Mouse (Mus musculus): ENCODE data around the gene Ep300. TPM values are rescaled to one million over a fixed set of nuclear protein-coding genes. Genes with fewer than 3 reads are reported as not detected.
"Not testable (repeated sequence)": the region's sequence is repeated elsewhere in the genome, so short reads cannot be mapped to it uniquely, and the experiment has no call there.

Ep300 gene
- total RNA-seq, 4 experiments from 2014 or later, result 40.2 to 48.8 (median 46.7) TPM

GRCm38 (mm10) chr15:81700601-81701000 is 115.5 kb downstream of the Ep300 start:
- no peak for DNase-seq (ENCODE audit: low spot score)

- not testable (repeated sequence) for DNase-seq (ENCODE audit: low spot score)
These were observed 116.2 kb downstream of the Ep300 start for GRCm38 (mm10) chr15:81701350-81701749.

Small RNA genes within 50 kb of the gene (microRNA-seq; reads per million reads assigned to microRNA genes)
- gene Gm23880, result not detected

Other genes with a start within 250 kb of the Ep300 start
- gene Slc25a17, start 224.5 kb upstream of the Ep300 start, total RNA-seq (2022), result 10 to 100 TPM; 11.7 to 13.5 (median 12.8) TPM
- gene St13, start 185.3 kb upstream of the Ep300 start, total RNA-seq (2022), result 100 to 1,000 TPM; 102 to 114 (median 104) TPM
- gene Xpnpep3, start 185.2 kb upstream of the Ep300 start, total RNA-seq (2022), result 10 to 100 TPM; 10.6 to 13.1 (median 12.0) TPM
- not detected for gene Dnajb7, start 177.1 kb upstream of the Ep300 start, total RNA-seq (2022)
- 100 to 1,000 TPM; 105 to 114 (median 113) TPM for gene Rbx1, start 119.1 kb upstream of the Ep300 start, total RNA-seq (2022)
- 10 to 100 TPM; 10.6 to 17.0 (median 12.9) TPM for gene L3mbtl2, start 78.5 kb downstream of the Ep300 start, total RNA-seq (2022)
- 1 to 10 TPM in 3 of 4 experiments, under 1 TPM in 1; 0.66 to 2.6 (median 1.3) TPM for gene Chadl, start 111.9 kb downstream of the Ep300 start, total RNA-seq (2022)
- gene Zc3h7b, start 159.7 kb downstream of the Ep300 start, total RNA-seq (2022), result 10 to 100 TPM; 61.4 to 72.3 (median 65.5) TPM
- 10 to 100 TPM; 25.4 to 28.6 (median 27.1) TPM for gene Rangap1, start 160.2 kb downstream of the Ep300 start, total RNA-seq (2022)
- gene Tef, start 217.1 kb downstream of the Ep300 start, total RNA-seq (2022), result 100 to 1,000 TPM; 125 to 157 (median 155) TPM